Mouse (Mus musculus) G1E (cell line): ENCODE measurements around the gene Scn8a. TPM values are rescaled to one million over a fixed set of nuclear protein-coding genes. Genes with fewer than 3 reads are reported as not detected.
A peak's percentile ranks its signal among the peaks of the same experiment; 100 is the strongest.

ENCODE experiments used
- ATAC-seq: 2 replicates; pipeline ENCODE4 v1.8.0; 2016; ENCODE audit warnings: mild to moderate bottlenecking; ENCODE audit not compliant: insufficient number of reproducible peaks, poor library complexity, low FRiP score, severe bottlenecking; ENCODE audit errors: extremely low read depth
- DNase-seq: peaks from one replicate; pipeline ENCODE4 v3.0.0; 2012; ENCODE audit warnings: low spot score
- H3K27me3 ChIP-seq: 2 replicates; pipeline ENCODE4 v1.6.1; 2012; ENCODE audit warnings: mild to moderate bottlenecking, low read length, inconsistent platforms; ENCODE audit not compliant: insufficient read depth
- H3K36me3 ChIP-seq: replicated peaks from 2 replicates; pipeline ENCODE3; 2012; ENCODE audit warnings: mild to moderate bottlenecking, inconsistent platforms
- H3K4me1 ChIP-seq: 2 replicates; pipeline ENCODE4 v1.6.1; 2012; ENCODE audit warnings: low read depth, low read length, inconsistent platforms, mixed read lengths; ENCODE audit not compliant: insufficient read depth
- H3K4me3 ChIP-seq: 2 replicates; pipeline ENCODE4 v1.5.1; 2012; ENCODE audit warnings: low read depth, mild to moderate bottlenecking, inconsistent platforms, low read length, moderate library complexity, mixed read lengths
- H3K9me3 ChIP-seq: replicated peaks from 2 replicates; pipeline ENCODE4 v1.6.1; 2012; ENCODE audit warnings: inconsistent platforms
- CTCF ChIP-seq: IDR thresholded peaks from 2 replicates; pipeline ENCODE4 v1.5.1; 2012; ENCODE audit warnings: low read depth, low read length, inconsistent platforms, mixed read lengths
- GATA1 ChIP-seq: IDR thresholded peaks from 2 replicates; pipeline ENCODE4 v1.6.1; 2012; ENCODE audit warnings: borderline replicate concordance, low read length, inconsistent platforms, mixed read lengths
- GATA2 ChIP-seq: IDR thresholded peaks from 2 replicates; pipeline ENCODE4 v1.6.1; 2012; ENCODE audit warnings: low read depth, low read length, inconsistent platforms, borderline replicate concordance
- POLR2AphosphoS5 ChIP-seq: IDR thresholded peaks from 2 replicates; pipeline ENCODE4 v1.6.1; 2012; ENCODE audit warnings: low read depth, low read length, inconsistent platforms; ENCODE audit not compliant: insufficient replicate concordance
- TAL1 ChIP-seq: conservative IDR thresholded peaks from 2 replicates; pipeline ENCODE4 v1.6.1; 2012; ENCODE audit warnings: low read depth, low read length, inconsistent platforms, mixed read lengths
- polyA plus RNA-seq: library from polyadenylated mRNA; stranded (reverse); fragments of >175 nt; gene quantifications from 2 replicates; pipeline ENCODE4 v1.2.3, GENCODE M21; 2012
- total RNA-seq, 2 experiments: library from RNA; stranded (forward) in 1 of 2; stranded (reverse) in 1 of 2; fragments of 200-1000 nt in 1 of 2; fragments of >200 nt in 1 of 2; fragmentation: Nextera tagmentation in 1 of 2; gene quantifications; 2 replicates each; pipeline ENCODE4 v1.2.3; 2014 to 2017

Gene Scn8a
- total and polyA plus RNA-seq, 3 experiments: 0.27 TPM; not detected in 2

- Histone ChIP-seq H3K4me1 (no peaks in the 10 kb centered on the region), H3K4me3 (no peak overlapping the region), H3K9me3 (peaks cover 68% of the 10 kb centered on the region), H3K27me3 (no peaks in the 10 kb centered on the region), H3K36me3 (no peaks in the 10 kb centered on the region)
- no peak for TF ChIP-seq CTCF
- TF ChIP-seq TAL1: no peak
- no peak for TF ChIP-seq GATA1
- TF ChIP-seq POLR2AphosphoS5: no peak
- no peak for TF ChIP-seq GATA2
- DNase-seq: no peak
- ATAC-seq: no peak
Measured at GRCm38 (mm10) chr15:101086451-101086850, 216.8 kb downstream of the Scn8a start.

DNA sequence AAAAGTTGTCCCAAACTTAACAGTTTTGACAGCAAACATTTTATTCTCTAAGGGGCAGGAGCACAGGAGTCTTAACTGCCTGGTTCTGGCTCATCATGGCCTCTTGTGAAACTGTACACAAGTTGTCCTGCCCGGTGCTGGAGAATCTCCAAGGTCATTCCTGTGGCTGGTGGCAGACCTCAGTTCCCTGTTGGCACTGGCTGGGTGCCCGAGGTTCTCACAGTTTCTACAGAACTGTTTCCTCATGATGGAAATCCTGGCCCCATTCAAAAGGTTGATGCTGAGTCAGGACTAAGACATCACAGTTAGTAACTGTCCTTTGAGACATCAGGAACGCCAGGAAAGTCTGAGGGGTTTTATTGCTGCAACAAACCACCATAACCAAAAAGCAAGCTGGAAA lies 217.3 kb downstream of the Scn8a start:
- Histone ChIP-seq H3K4me3 (no peak overlapping the region), H3K27me3 (no peaks in the 10 kb centered on the region), H3K36me3 (no peaks in the 10 kb centered on the region), H3K9me3 (peaks cover 70% of the 10 kb centered on the region), H3K4me1 (no peaks in the 10 kb centered on the region)
- DNase-seq (no peak), ATAC-seq (no peak)
- no peak for TF ChIP-seq GATA1
- TF ChIP-seq TAL1: no peak
- TF ChIP-seq CTCF: no peak

DNA sequence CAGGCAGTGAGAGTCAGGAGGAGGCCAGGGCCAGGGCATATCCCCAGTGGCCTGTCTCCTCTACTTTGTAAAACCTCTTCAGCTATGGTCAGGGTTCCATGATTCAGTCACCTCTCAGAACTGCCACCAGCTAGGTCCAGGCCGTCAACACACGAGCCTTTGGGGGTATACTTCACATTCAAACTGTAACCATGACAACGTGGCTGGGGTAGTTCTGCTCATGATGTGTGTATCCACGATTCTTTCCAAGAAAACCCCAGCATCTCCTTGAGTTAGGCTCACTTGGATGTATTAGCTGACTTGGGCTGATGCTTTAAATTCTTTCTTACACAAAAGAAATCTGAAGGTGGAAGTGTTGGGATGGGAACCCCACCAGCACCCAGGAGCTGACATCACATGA lies 218.6 kb downstream of the Scn8a start:
- Histone ChIP-seq H3K9me3 (peaks cover 72% of the 10 kb centered on the region), H3K4me1 (no peaks in the 10 kb centered on the region), H3K27me3 (no peaks in the 10 kb centered on the region), H3K4me3 (no peak overlapping the region), H3K36me3 (no peaks in the 10 kb centered on the region)
- TF ChIP-seq POLR2AphosphoS5 (no peak), GATA1 (no peak), CTCF (no peak), TAL1 (no peak)
- ATAC-seq (no peak), DNase-seq (no peak)

DNA sequence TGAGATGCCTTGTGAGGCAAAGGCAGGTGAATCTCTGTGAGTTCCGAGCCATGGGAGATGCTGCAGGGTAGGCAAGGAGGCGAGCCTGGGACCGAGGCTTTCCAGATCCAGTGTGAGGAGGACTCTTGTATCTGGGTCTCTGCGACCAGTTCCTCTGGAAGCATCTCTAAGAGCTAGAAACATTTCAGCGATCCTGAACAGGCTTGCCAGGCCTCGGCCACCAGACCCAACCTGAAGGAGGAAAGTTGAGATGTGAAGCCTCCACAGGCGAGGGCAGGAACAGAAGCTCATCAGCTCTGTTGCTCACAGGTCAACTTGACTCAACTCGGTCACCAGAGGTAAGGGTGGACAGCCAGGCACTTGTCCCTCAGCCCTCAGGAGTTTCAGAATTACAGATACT lies 221.9 kb downstream of the Scn8a start:
- H3K9me3 ChIP-seq: peaks cover 82% of the 10 kb centered on the region
- H3K4me3 ChIP-seq: no peak overlapping the region
- ATAC-seq (no peak), DNase-seq (no peak)
- TF ChIP-seq POLR2AphosphoS5 (no peak), CTCF (no peak), GATA2 (no peak), TAL1 (no peak), GATA1 (no peak)
- H3K36me3 ChIP-seq: no peaks in the 10 kb centered on the region
- no peaks in the 10 kb centered on the region for H3K27me3 ChIP-seq
- no peaks in the 10 kb centered on the region for H3K4me1 ChIP-seq

- Histone ChIP-seq H3K36me3 (no peaks in the 10 kb centered on the region), H3K27me3 (no peaks in the 10 kb centered on the region), H3K4me3 (no peak overlapping the region), H3K9me3 (peaks cover 89% of the 10 kb centered on the region), H3K4me1 (no peaks in the 10 kb centered on the region)
- TF ChIP-seq POLR2AphosphoS5 (no peak), CTCF (no peak), GATA1 (no peak), GATA2 (no peak), TAL1 (no peak)
- ATAC-seq (no peak), DNase-seq (no peak)
Measured at GRCm38 (mm10) chr15:101092121-101092828, 222.6 kb downstream of the Scn8a start.

GRCm38 (mm10) chr15:101092829-101093648 lies 223.4 kb downstream of the Scn8a start:
- ATAC-seq: no peak
- H3K27me3 ChIP-seq: no peaks in the 10 kb centered on the region
- no peaks in the 10 kb centered on the region for H3K36me3 ChIP-seq

More at GRCm38 (mm10) chr15:101092829-101093648, 223.4 kb downstream of the Scn8a start:
- Histone ChIP-seq H3K9me3 (peaks cover 92% of the 10 kb centered on the region), H3K4me3 (0 out of 2 replicates have a peak overlapping the region, but pooled peaks have one; percentile 1), H3K4me1 (no peaks in the 10 kb centered on the region)
- TF ChIP-seq GATA2 (no peak), TAL1 (no peak), GATA1 (no peak), POLR2AphosphoS5 (no peak), CTCF (no peak)
- DNase-seq: no peak
